Mouse (Mus musculus): Measurements from ENCODE around the gene Cacng3.
A peak's percentile ranks its signal among the peaks of the same experiment; 100 is the strongest.

Gene Cacng3

GRCm38 (mm10) chr7:122718540-122718939, 48.2 kb downstream of the Cacng3 start:
- no peak for DNase-seq (ENCODE audit: low spot score)

- DNase-seq (ENCODE audit: low spot score), result no peak
These were observed 53.1 kb downstream of the Cacng3 start for GRCm38 (mm10) chr7:122723358-122723876.

- no peak for DNase-seq (ENCODE audit: low spot score)
These were observed 56.1 kb downstream of the Cacng3 start for GRCm38 (mm10) chr7:122726376-122726775.

- no peak for DNase-seq (ENCODE audit: low spot score)
These were observed 57.9 kb downstream of the Cacng3 start for GRCm38 (mm10) chr7:122728186-122728585.

GRCm38 (mm10) chr7:122728846-122729245, 58.6 kb downstream of the Cacng3 start:
- DNase-seq (ENCODE audit: low spot score), result no peak

GRCm38 (mm10) chr7:122735323-122735722, 65.0 kb downstream of the Cacng3 start:
- no peak for DNase-seq (ENCODE audit: low spot score)

GRCm38 (mm10) chr7:122738541-122738940, 68.2 kb downstream of the Cacng3 start:
- no peak for DNase-seq (ENCODE audit: low spot score)

- no peak for DNase-seq (ENCODE audit: low spot score)
These were observed 70.4 kb downstream of the Cacng3 start for GRCm38 (mm10) chr7:122740663-122741062.

GRCm38 (mm10) chr7:122755920-122756603, 85.8 kb downstream of the Cacng3 start:
- no peak for DNase-seq (ENCODE audit: low spot score)

GRCm38 (mm10) chr7:122758645-122759044, 88.4 kb downstream of the Cacng3 start:
- no peak for DNase-seq (ENCODE audit: low spot score)

- no peak for DNase-seq (ENCODE audit: low spot score)
These were observed 94.2 kb downstream of the Cacng3 start for GRCm38 (mm10) chr7:122764506-122764905.

- DNase-seq (ENCODE audit: low spot score), result no peak
These were observed 98.2 kb downstream of the Cacng3 start for GRCm38 (mm10) chr7:122768292-122769020.

GRCm38 (mm10) chr7:122779601-122780000, 109.3 kb downstream of the Cacng3 start:
- no peak for DNase-seq (ENCODE audit: low spot score)

- DNase-seq (ENCODE audit: low spot score), result no peak
These were observed 119.6 kb downstream of the Cacng3 start for GRCm38 (mm10) chr7:122789929-122790328.

GRCm38 (mm10) chr7:122793655-122794346, 123.5 kb downstream of the Cacng3 start:
- DNase-seq (ENCODE audit: low spot score), result no peak

- DNase-seq (ENCODE audit: low spot score), result peak; percentile 38
These were observed 124.8 kb downstream of the Cacng3 start for GRCm38 (mm10) chr7:122795140-122795539.

GRCm38 (mm10) chr7:122800821-122801220, 130.5 kb downstream of the Cacng3 start:
- DNase-seq (ENCODE audit: low spot score), result no peak

- no peak for DNase-seq (ENCODE audit: low spot score)
These were observed 133.7 kb downstream of the Cacng3 start for GRCm38 (mm10) chr7:122803839-122804496.

- no peak for DNase-seq (ENCODE audit: low spot score)
These were observed 136.2 kb downstream of the Cacng3 start for GRCm38 (mm10) chr7:122806531-122806930.

GRCm38 (mm10) chr7:122813724-122814123, 143.4 kb downstream of the Cacng3 start:
- DNase-seq (ENCODE audit: low spot score), result no peak

GRCm38 (mm10) chr7:122817565-122817964, 147.3 kb downstream of the Cacng3 start:
- no peak for DNase-seq (ENCODE audit: low spot score)
